Mouse (Mus musculus) liver, embryonic 16.5 days (tissue): ENCODE data around the gene Gnas. TPM values are rescaled to one million over a fixed set of nuclear protein-coding genes. Genes with fewer than 3 reads are reported as not detected.
"Not testable (repeated sequence)": the region's sequence is repeated elsewhere in the genome, so short reads cannot be mapped to it uniquely, and the experiment has no call there.

ENCODE experiments used
- ATAC-seq: fragments of 200-750 bp; cut with Nextera tagmentation; 2 replicates; pipeline ENCODE4 v1.8.0; 2017; ENCODE audit warnings: low read depth, mild to moderate bottlenecking, moderate number of reproducible peaks, moderate library complexity
- H3K27ac ChIP-seq: fragments of 300-500 bp; sonication (generic); 2 replicates; pipeline ENCODE4 v1.5.1; 2014; ENCODE audit warnings: mild to moderate bottlenecking, low read length
- H3K27me3 ChIP-seq: fragments of 300-500 bp; sonication (generic); 2 replicates; pipeline ENCODE4 v1.6.1; 2014; ENCODE audit warnings: low read depth, low read length, mixed read lengths; ENCODE audit not compliant: control insufficient read depth, insufficient read depth
- H3K36me3 ChIP-seq: fragments of 300-500 bp; sonication (generic); 2 replicates; pipeline ENCODE4 v1.6.1; 2014; ENCODE audit warnings: mild to moderate bottlenecking; ENCODE audit not compliant: control insufficient read depth, insufficient read depth
- H3K4me1 ChIP-seq: fragments of 300-500 bp; sonication (generic); 2 replicates; pipeline ENCODE4 v1.6.1; 2014; ENCODE audit warnings: low read depth, low read length, mixed read lengths; ENCODE audit not compliant: control insufficient read depth
- H3K4me2 ChIP-seq: fragments of 300-500 bp; sonication (generic); 2 replicates; pipeline ENCODE4 v1.6.1; 2014; ENCODE audit warnings: low read depth, low read length, mixed read lengths
- H3K4me3 ChIP-seq: fragments of 300-500 bp; sonication (generic); 2 replicates; pipeline ENCODE4 v1.5.1; 2014; ENCODE audit warnings: low read depth, mild to moderate bottlenecking, low read length
- H3K9ac ChIP-seq: fragments of 300-500 bp; sonication (generic); 2 replicates; pipeline ENCODE4 v1.6.1; 2014; ENCODE audit warnings: low read depth, low read length
- H3K9me3 ChIP-seq: fragments of 300-500 bp; sonication (generic); replicated peaks from 2 replicates; pipeline ENCODE4 v1.6.1; 2016; ENCODE audit warnings: low read length; ENCODE audit not compliant: control insufficient read depth
- WGBS: fragments of 180-500 bp; shearing (Covaris S2); extraction: QIAGEN DNeasy Blood & Tissue Kit; methylation state at CpG from one replicate; pipeline ENCODE4 v1.1.7; 2014; ENCODE audit not compliant: insufficient replicate concordance; 5-methylcytosine and 5-hydroxymethylcytosine counted together
- polyA plus RNA-seq: library from polyadenylated mRNA; unstranded; fragments of >200 nt; fragmentation: Nextera tagmentation; extraction: Ambion mirVana; gene quantifications from 2 replicates; pipeline ENCODE4 v1.2.1, GENCODE M21; 2015

Gnas gene
- polyA plus RNA-seq, 1 experiment from 2014 or later, result 231 TPM

GRCm38 (mm10) chr2:174340229-174340892 lies 56.2 kb downstream of the Gnas start:
- H3K27me3 ChIP-seq, result no peaks in the 10 kb centered on the region
- H3K27ac ChIP-seq, result no peak overlapping the region
- no peak for ATAC-seq
- no peak overlapping the region for H3K4me2 ChIP-seq
- no peaks in the 10 kb centered on the region for H3K9me3 ChIP-seq
- no peak overlapping the region for H3K4me3 ChIP-seq
- no peak overlapping the region for H3K9ac ChIP-seq
- WGBS, result 80% methylated on average over 3 of the region's 3 CpGs
- peaks cover 29% of the 10 kb centered on the region for H3K4me1 ChIP-seq
- H3K36me3 ChIP-seq, result peaks cover 7% of the 10 kb centered on the region

DNA sequence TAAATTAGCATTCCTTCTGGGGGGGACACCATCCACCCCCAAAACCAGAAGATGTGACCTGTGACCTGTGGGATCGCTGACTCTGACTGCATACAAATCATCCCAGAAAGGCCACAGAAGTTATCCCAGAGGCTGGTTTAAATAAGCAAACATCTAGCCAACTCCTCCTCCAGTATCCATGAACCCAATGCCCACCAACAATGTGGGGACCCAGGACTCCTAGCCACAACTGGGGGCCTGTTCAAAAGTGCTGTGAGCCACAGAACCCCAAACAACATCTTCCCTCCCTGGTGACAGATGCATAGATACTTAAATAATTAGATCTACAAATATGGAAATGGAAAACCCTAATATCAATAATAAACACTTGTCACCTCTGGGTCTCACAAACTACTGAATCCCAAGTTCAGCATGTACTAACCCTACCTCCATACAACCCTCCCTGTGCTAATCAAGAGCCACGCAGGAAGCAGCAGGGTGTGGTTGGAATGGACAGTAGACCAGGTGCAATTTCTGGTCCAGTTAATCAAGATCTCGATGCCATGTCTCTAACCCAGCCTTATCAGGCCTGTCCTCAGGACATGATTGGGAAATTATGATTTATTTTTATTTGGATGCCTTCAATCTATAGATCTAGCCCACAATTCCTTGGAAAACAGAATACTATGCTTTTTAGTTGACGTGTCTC lies 56.9 kb downstream of the Gnas start:
- no peaks in the 10 kb centered on the region for H3K9me3 ChIP-seq
- H3K36me3 ChIP-seq, result peaks cover 14% of the 10 kb centered on the region
- 63% methylated on average over 4 of the region's 4 CpGs for WGBS
- no peak overlapping the region for H3K9ac ChIP-seq
- no peak overlapping the region for H3K4me2 ChIP-seq
- no peak overlapping the region for H3K4me3 ChIP-seq
- H3K4me1 ChIP-seq, result peaks cover 23% of the 10 kb centered on the region
- no peak for ATAC-seq
- no peaks in the 10 kb centered on the region for H3K27me3 ChIP-seq
- H3K27ac ChIP-seq, result no peak overlapping the region

DNA sequence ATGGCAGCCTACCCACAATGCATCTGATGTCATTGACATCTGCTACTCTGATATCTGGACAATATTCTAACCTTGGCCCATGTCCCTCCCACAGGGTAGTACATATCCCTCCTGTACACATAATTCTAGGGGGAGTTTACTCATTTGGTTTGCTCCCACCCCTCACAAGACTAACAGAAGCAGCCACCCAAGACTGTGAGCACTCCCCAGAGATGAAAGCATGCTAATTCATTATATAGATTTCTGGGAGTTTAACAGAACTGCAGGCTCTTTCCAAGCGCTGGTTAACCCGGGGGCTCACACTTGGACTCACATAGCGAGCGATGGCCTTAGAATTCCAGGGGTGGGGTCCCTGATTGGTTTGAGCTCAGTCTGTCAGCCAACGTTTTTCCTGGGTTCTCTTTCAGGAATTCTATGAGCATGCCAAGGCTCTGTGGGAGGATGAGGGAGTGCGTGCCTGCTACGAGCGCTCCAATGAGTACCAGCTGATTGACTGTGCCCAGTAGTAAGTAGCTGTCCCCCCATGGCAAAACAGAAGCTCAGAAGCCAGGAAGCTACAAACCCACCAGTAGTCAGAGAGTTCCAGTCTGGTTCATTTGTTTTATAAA lies 58.8 kb downstream of the Gnas start:
- Histone ChIP-seq H3K4me1 (peaks cover 20% of the 10 kb centered on the region), H3K9me3 (no peaks in the 10 kb centered on the region), H3K27me3 (no peaks in the 10 kb centered on the region), H3K4me3 (no peak overlapping the region), H3K36me3 (peaks cover 25% of the 10 kb centered on the region), H3K4me2 (no peak overlapping the region), H3K9ac (no peak overlapping the region), H3K27ac (no peak overlapping the region)
- WGBS, result 80% methylated on average over 8 of the region's 8 CpGs
- ATAC-seq, result no peak

GRCm38 (mm10) chr2:174343566-174343965 lies 59.4 kb downstream of the Gnas start:
- Histone ChIP-seq H3K27me3 (no peaks in the 10 kb centered on the region), H3K9ac (no peak overlapping the region), H3K27ac (peak overlapping the region; percentile 0; the same call in 1 of the 2 replicates), H3K4me3 (no peak overlapping the region), H3K4me2 (no peak overlapping the region), H3K9me3 (no peaks in the 10 kb centered on the region), H3K36me3 (peaks cover 25% of the 10 kb centered on the region), H3K4me1 (peaks cover 20% of the 10 kb centered on the region)
- WGBS, result 27% methylated on average over 1 of the region's 1 CpGs
- no peak for ATAC-seq

- Histone ChIP-seq H3K27ac (peak overlapping the region; percentile 0), H3K9me3 (no peaks in the 10 kb centered on the region), H3K27me3 (no peaks in the 10 kb centered on the region), H3K36me3 (peaks cover 25% of the 10 kb centered on the region), H3K9ac (no peak overlapping the region), H3K4me1 (peaks cover 20% of the 10 kb centered on the region), H3K4me2 (no peak overlapping the region), H3K4me3 (no peak overlapping the region)
- peak; percentile 60 for ATAC-seq
- WGBS, result 15% methylated on average over 3 of the region's 3 CpGs
Measured at GRCm38 (mm10) chr2:174344003-174344655, 60.0 kb downstream of the Gnas start.

DNA sequence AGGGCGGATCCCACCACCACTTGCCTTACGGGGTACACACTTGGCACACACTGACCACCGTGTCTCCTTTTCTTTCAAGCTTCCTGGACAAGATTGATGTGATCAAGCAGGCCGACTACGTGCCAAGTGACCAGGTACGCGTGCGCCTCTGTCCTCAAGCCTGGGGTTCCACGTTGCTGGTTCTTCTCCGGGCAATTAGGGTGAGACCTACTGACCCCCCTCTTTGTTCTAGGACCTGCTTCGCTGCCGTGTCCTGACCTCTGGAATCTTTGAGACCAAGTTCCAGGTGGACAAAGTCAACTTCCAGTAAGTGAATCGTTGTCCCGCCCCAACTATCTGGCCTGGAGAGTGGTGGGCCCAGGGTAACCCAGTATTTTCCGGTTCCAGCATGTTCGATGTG lies 60.9 kb downstream of the Gnas start:
- H3K36me3 ChIP-seq, result peaks cover 25% of the 10 kb centered on the region
- H3K4me2 ChIP-seq, result no peak overlapping the region
- H3K4me1 ChIP-seq, result peaks cover 18% of the 10 kb centered on the region
- H3K9ac ChIP-seq, result no peak overlapping the region
- H3K4me3 ChIP-seq, result no peak overlapping the region
- no peak for ATAC-seq
- no peaks in the 10 kb centered on the region for H3K27me3 ChIP-seq
- WGBS, result 86% methylated on average over 16 of the region's 16 CpGs
- no peaks in the 10 kb centered on the region for H3K9me3 ChIP-seq
- H3K27ac ChIP-seq, result no peak overlapping the region

- 90% methylated on average over 5 of the region's 5 CpGs for WGBS
- Histone ChIP-seq H3K9me3 (no peaks in the 10 kb centered on the region), H3K36me3 (peaks cover 25% of the 10 kb centered on the region), H3K27me3 (no peaks in the 10 kb centered on the region), H3K4me1 (peaks cover 17% of the 10 kb centered on the region), H3K9ac (no peak within 1 kb of the TSS), H3K4me2 (no peak within 1 kb of the TSS), H3K27ac (no peak within 1 kb of the TSS), H3K4me3 (no peak within 1 kb of the TSS)
- ATAC-seq, result no peak
Measured at GRCm38 (mm10) chr2:174346612-174346998, 62.5 kb downstream of the Gnas start, which contains the start of gene Gm20721. Gene Gm20721 (minus strand): TSS chr2:174346712.

- H3K4me2 ChIP-seq, H3K27ac ChIP-seq, ATAC-seq, H3K9ac ChIP-seq, H3K9me3 ChIP-seq, H3K4me3 ChIP-seq, H3K27me3 ChIP-seq: not testable (repeated sequence)
- peaks cover 17% of the 10 kb centered on the region for H3K4me1 ChIP-seq
- WGBS, result 75% methylated on average over 2 of the region's 2 CpGs
- H3K36me3 ChIP-seq, result peaks cover 25% of the 10 kb centered on the region
Measured at GRCm38 (mm10) chr2:174346999-174347668, 63.0 kb downstream of the Gnas start.
